Mouse (Mus musculus) natural killer cell, adult 2 months (primary cell): ENCODE results near the gene Pdpk1.

Experiments used
- DNase-seq, 2 experiments: peaks; one replicate each; pipeline ENCODE4 v3.0.0; 2022; ENCODE audit warnings: low spot score in 2 of 2

Pdpk1 gene

GRCm38 (mm10) chr17:24037360-24037759 lies 113.4 kb downstream of the Pdpk1 start:
- DNase-seq = no peak

GRCm38 (mm10) chr17:24036954-24037353 lies 113.8 kb downstream of the Pdpk1 start:
- no peak for DNase-seq

GRCm38 (mm10) chr17:24035087-24035486 lies 115.6 kb downstream of the Pdpk1 start:
- no peak for DNase-seq

- no peak for DNase-seq
These were observed 120.2 kb downstream of the Pdpk1 start for GRCm38 (mm10) chr17:24030551-24030950.

- DNase-seq = no peak
These were observed 121.2 kb downstream of the Pdpk1 start for GRCm38 (mm10) chr17:24029477-24029876.
